Mouse (Mus musculus) embryonic fibroblast, embryonic 13.5 days (primary cell): ENCODE data around the gene Snx6.

Experiments used
- CTCF ChIP-seq: IDR thresholded peaks from 2 replicates; pipeline ENCODE4 v1.5.1; 2011; ENCODE audit warnings: mild to moderate bottlenecking, control low read depth, low read length, moderate library complexity, borderline replicate concordance; ENCODE audit not compliant: insufficient read depth
- POLR2A ChIP-seq: IDR thresholded peaks from 2 replicates; pipeline ENCODE4 v1.6.1; 2011; ENCODE audit warnings: low read depth, mild to moderate bottlenecking, control low read depth, low read length, moderate library complexity

GRCm38 (mm10) chr12:54806131-54806530, 10.6 kb upstream of the Snx6 start:
- TF ChIP-seq CTCF, result no peak
- no peak for TF ChIP-seq POLR2A
